Mouse (Mus musculus) urinary bladder, postnatal 10 days (tissue): ENCODE results near the gene Kif1c.

Experiments used
- DNase-seq: peaks from one replicate; pipeline ENCODE4 v3.0.0; 2022; ENCODE audit warnings: low spot score

Kif1c gene

DNA sequence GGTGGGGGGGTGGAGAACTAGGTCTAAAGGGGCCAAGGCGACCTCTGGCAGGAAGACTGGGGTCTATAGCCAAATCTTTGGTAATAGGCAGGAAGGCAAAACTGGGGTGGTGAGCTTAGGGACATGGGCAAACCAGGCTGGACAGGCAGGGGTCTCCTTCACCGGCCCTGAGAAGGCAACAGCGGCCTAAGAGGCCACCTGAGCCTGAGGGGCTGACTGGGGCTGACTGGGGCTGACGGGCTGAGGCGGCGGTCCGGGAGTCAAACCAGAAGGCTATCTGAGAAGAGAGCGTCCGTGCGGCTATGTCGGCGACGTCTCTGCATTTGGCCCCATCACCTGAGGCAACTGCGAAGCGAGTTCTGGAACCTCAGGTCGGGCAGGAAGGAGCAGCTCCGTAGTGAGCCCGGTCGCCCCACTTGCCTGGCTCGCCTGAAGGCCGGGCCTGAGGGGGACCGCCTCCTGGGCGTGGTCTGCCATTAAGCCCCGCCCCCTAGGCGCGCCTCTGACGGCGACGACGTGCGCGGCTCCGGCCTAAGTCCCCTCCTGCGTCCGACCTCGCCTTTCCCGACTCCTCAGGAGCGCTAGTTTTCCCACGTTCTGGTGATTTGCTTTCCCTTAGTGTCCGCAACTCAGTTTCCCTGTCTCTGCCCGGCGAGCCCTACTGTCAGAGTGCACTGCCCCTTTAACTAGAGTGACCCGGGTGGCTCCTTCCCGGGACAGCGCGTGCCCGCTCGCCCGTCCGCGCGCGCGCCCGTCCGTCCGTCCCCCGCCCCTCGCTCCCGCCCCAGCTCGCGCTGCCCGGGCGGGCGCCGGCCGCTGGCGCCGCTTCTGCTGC, at the start of gene Kif1c, which contains the start of gene Inca1:
Gene Kif1c (plus strand): TSS at position 827 of the 835 bp plus-strand sequence.
Gene Inca1 (minus strand): TSS at position 434 of the 835 bp plus-strand sequence.
- DNase-seq: peak; percentile 77

- no peak for DNase-seq
Measured at GRCm38 (mm10) chr11:70651391-70651790, 49.0 kb upstream of the Kif1c start.

DNA sequence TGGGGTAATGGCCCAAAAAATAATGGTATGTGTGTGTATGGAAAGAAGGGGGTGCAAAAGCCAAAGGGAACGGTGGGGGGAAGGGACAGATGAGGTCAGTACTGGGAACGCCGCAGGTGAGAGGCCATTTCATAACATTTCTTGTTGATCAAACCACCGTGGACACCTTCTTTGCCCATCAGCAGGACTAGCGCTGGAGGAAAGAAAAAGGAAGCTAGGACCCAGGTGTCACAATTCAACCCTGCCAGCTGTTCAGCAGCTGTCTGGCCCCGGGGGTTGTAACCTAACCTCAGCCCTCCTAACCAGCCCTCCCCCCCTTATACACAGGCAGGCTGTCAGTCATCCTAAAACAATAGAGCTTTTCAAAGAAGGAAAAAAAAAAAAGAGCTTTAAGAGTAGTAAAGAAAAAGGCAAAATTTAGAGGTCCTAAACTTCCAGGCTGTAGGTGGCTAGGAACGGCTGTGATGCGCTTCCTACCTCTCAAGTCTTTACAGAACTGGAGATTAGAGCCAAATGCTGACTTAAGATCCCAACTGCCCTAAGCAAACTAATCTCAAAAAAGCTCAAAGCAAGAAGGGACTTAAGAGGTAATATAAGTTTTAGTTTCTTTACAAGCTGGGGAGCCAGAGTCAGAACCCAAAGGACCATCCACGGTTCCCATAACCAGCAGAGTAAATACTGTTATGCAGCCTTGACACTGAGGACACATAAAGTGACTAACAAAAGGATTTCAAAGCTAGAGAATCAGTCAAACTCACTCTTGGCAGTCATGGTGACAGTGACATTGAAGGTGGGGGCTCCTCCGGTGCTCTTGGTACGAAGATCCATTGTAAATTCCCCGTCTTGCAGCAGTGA, 48.1 kb upstream of the Kif1c start:
- no peak for DNase-seq

DNA sequence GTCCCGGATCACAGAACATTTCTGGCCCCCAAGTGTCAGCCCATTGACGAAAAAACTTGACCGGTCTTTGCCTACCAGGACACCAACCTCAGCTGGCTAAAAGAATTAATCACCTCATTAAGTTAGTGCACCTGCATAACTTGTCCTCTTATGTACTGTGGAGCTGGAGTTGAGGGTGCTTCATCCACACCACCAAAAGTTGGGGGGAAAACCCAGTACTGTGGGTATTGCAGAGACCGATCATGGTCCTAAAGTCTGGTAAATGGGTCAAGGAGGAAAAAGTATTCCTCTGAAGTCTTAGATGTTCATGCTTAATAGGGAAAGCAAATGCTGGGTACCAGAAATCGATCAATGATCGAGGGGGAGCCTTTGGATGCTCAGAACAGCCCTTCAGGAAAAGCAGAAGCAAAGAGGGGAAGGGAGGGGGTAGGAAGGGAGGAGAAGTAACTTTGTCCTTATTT, 47.4 kb upstream of the Kif1c start:
- no peak for DNase-seq

GRCm38 (mm10) chr11:70653345-70654197, 46.8 kb upstream of the Kif1c start:
- no peak for DNase-seq

DNA sequence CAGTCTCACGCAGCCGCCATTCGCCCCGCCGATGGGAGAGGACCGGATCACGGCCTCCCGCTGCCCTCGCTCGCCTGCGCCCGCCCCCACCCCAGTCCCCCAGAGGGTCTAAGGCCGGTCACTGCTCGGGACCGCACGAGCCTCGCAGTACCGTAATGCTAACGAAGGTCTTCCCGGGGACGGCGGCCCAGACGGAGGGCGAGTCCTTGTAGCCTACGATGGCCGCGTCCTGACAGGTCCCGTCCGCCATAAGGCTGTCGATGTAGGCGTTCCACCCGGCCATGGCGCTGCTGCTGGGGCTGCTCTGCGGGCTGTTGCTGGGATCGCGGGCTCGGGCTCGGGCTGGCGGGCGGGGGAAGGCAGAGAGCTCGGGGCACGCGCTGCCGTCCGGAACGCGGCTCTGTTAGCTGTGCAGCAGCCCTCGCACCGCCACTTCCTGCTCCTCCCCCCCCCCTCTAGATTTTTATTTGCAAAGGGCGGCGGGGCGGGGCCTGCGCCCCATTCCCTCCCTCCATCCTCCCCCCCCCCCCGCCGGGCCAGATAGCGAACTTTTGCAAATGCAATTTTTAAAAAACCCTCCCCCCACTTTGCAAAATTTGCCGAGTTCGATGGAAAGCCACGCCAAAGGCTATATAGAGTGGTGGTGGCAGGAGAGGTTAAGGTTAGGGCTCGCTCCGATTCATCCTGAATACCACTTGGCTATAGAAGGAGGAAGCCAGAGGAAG, 46.0 kb upstream of the Kif1c start, which contains the start of gene Pfn1:
Gene Pfn1 (minus strand): TSS at position 447 of the 725 bp plus-strand sequence.
- DNase-seq: peak; percentile 47

- peak; percentile 53 for DNase-seq
Measured at GRCm38 (mm10) chr11:70654923-70655570, 45.3 kb upstream of the Kif1c start.

DNA sequence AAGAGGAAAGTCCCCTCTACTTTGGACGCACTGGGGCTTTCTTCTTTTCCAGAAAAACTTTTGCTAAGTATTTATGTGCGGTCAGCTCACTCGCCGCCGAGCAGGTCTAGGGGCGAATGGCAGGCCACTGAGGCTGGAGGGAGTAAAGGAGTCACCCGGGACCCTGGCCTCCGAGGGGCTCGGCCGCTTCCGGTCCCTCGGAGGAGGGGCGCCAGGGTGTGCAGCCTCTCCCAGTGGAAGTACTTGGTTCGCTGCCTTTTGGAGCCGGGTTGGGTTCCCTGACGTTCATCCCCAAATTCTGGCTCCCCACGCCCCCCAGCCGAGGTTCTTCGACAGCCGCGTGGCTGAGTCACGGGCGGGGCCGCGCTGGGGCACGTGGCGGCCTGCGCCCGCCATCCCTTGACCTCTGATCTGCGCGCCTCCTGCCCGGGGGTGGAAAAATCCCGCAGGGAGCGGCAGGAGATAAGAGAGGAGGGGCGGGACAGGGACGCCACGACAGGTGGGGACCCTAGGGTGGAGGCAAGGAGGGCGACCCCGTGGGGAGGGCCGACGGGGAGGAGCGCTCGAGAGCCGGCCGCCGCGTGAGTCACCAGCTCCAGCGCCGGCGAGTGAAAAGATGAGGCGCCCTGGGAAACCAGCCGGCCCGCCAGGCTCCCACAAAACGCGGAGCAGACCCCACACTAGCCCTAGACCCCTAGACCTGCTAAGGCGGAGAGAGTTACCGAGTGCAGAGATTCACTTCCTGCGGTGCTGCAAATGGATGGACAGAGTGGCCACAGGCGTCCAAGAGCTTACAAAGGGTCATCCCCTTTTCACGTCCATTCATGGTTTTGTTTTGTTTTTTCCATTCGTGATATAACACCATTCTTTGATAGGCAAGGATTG, 44.5 kb upstream of the Kif1c start:
- DNase-seq: no peak

GRCm38 (mm10) chr11:70656456-70656927, 43.9 kb upstream of the Kif1c start:
- no peak for DNase-seq

DNA sequence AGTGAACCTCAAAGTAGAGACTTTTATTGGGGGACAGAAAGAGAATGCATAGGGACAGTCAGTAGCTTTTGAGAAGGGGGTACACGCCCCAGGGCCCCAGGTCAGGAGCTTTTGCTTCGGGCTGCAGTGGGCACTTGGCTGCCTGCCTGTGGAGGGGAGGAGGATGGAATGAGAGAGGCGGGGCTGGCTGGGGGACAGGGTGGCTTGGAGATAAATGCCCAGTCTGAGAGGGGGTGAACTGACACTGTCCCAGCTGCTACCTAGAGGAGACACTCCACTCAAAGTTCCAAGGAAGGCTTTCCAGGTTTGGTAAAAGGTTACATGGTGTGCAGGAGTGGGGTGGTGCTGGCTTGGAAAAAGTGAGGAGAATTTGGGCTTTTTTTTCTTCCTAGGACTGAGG, 43.4 kb upstream of the Kif1c start, which contains the start of gene Eno3:
Gene Eno3 (plus strand): TSS at position 239 of the 400 bp plus-strand sequence.
- DNase-seq: no peak

DNA sequence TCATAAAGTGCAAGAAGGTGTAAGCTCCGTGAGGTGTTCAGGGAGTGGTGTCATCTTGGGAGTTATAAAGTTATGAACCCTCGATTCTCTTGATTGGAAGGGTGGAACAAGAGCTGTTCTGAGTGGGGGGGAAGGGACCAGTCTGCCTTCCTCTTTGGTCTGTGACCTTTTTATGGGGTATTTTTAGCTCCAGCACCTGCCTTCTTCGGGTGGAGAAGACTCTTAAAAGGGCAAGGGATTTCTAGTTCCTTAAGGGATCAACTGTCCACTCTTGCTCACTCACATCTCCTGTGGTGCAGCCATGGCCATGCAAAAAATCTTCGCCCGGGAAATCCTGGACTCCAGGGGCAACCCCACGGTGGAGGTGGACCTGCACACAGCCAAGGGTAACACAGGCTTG, 42.8 kb upstream of the Kif1c start:
- no peak for DNase-seq

- no peak for DNase-seq
Measured at GRCm38 (mm10) chr11:70657991-70658390, 42.4 kb upstream of the Kif1c start.

DNA sequence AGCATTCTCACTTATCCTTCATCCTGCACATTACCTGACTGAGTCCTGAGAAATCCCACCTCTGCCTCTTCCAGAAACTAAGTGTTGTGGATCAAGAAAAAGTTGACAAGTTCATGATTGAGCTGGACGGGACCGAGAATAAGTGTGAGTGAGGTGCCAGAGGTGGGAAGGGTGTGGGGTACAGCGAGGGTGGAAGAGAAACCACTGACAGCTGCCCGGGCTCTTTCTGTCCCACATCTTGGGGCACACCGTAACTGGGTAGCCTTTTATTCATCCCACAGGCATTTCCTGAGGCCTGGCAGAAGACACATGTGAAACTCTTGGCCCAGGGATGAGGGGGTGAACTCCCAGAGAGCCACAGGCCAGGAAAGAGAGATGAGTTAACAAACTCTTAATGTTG, 41.8 kb upstream of the Kif1c start:
- DNase-seq: no peak

- no peak for DNase-seq
Measured at GRCm38 (mm10) chr11:70658942-70659341, 41.4 kb upstream of the Kif1c start.

GRCm38 (mm10) chr11:70660571-70660970, 39.8 kb upstream of the Kif1c start:
- no peak for DNase-seq

DNA sequence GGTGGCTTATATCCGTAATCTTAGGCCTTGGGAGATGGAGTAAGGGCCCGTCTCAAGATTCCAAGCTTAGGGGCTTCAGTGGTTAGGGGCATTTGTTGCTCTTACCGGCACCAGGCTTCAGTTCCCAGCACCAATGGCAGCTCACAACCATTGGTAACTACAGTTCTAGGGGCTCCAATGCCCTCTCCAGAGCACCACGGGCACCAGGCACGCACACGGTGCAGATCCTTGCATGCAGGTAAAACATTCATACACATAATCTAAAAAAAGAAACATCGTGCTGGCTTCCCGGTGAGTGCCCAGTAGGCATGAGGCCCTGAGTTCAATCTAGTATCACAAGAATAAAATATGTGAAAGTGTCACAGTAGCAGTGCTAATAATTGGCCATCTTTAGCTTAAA, 37.2 kb upstream of the Kif1c start:
- DNase-seq: no peak

GRCm38 (mm10) chr11:70663957-70664356, 36.4 kb upstream of the Kif1c start:
- DNase-seq: no peak

- DNase-seq: no peak
Measured at GRCm38 (mm10) chr11:70664741-70665140, 35.6 kb upstream of the Kif1c start.

- no peak for DNase-seq
Measured at GRCm38 (mm10) chr11:70666687-70667086, 33.7 kb upstream of the Kif1c start.
